Mouse (Mus musculus) thymus, adult 2 months (tissue): Measurements from ENCODE around the gene Fam222a. TPM values are rescaled to one million over a fixed set of nuclear protein-coding genes. Genes with fewer than 3 reads are reported as not detected.

Source experiments
- DNase-seq: peaks from one replicate; pipeline ENCODE4 v3.0.0; 2021
- H3K27ac ChIP-seq: fragments of 200-500 bp; 2 replicates; pipeline ENCODE4 v1.5.1; 2012; ENCODE audit warnings: low read length, control low read depth; ENCODE audit not compliant: control insufficient read depth, insufficient read depth
- H3K27me3 ChIP-seq: fragments of 200-500 bp; 2 replicates; pipeline ENCODE4 v1.6.1; 2012; ENCODE audit warnings: mild to moderate bottlenecking, low read length, moderate library complexity, mixed read lengths; ENCODE audit not compliant: control insufficient read depth, insufficient read depth
- H3K36me3 ChIP-seq: fragments of 200-500 bp; 2 replicates; pipeline ENCODE4 v1.6.1; 2012; ENCODE audit warnings: mild to moderate bottlenecking, low read length, moderate library complexity; ENCODE audit not compliant: control insufficient read depth, insufficient read depth
- H3K4me1 ChIP-seq: fragments of 200-500 bp; replicated peaks from 2 replicates; pipeline ENCODE4 v1.6.1; 2012; ENCODE audit warnings: low read length; ENCODE audit not compliant: control insufficient read depth, insufficient read depth
- H3K4me3 ChIP-seq: fragments of 200-500 bp; 2 replicates; pipeline ENCODE4 v1.5.1; 2012; ENCODE audit warnings: mild to moderate bottlenecking, low read length, control low read depth, moderate library complexity; ENCODE audit not compliant: control insufficient read depth, insufficient read depth
- CTCF ChIP-seq: fragments of 200-500 bp; IDR thresholded peaks from 2 replicates; pipeline ENCODE4 v1.5.1; 2012; ENCODE audit warnings: mild to moderate bottlenecking, control low read depth, low read length, moderate library complexity, borderline replicate concordance; ENCODE audit not compliant: control insufficient read depth, poor library complexity, insufficient read depth; ENCODE audit errors: extremely low read depth
- POLR2A ChIP-seq: fragments of 200-500 bp; IDR thresholded peaks from 2 replicates; pipeline ENCODE4 v1.6.1; 2012; ENCODE audit warnings: mild to moderate bottlenecking, low read length, control low read depth, moderate library complexity; ENCODE audit not compliant: control insufficient read depth, poor library complexity, insufficient read depth; ENCODE audit errors: extremely low read depth
- WGBS: fragments of 180-500 bp; shearing (Covaris S2); methylation state at CpG from one replicate; pipeline ENCODE4 v1.1.7; 2018; 5-methylcytosine and 5-hydroxymethylcytosine counted together
- polyA plus RNA-seq: library from polyadenylated mRNA; depleted of rRNA; stranded (reverse); fragments of >200 nt; gene quantifications from 2 replicates; pipeline ENCODE4 v1.2.3, GENCODE M21; 2012

The Fam222a gene
- polyA plus RNA-seq, 1 experiment, result 15.3 TPM

GRCm38 (mm10) chr5:114556109-114556508 lies 11.7 kb upstream of the Fam222a start:
- H3K4me1 ChIP-seq, result peaks cover 14% of the 10 kb centered on the region
- 31% methylated on average over 11 of the region's 11 CpGs for WGBS
- TF ChIP-seq CTCF (no peak), POLR2A (no peak)
- H3K27me3 ChIP-seq, result no peaks in the 10 kb centered on the region
- no peak overlapping the region for H3K27ac ChIP-seq
- no peaks in the 10 kb centered on the region for H3K36me3 ChIP-seq
- no peak for DNase-seq
- no peak overlapping the region for H3K4me3 ChIP-seq

DNA sequence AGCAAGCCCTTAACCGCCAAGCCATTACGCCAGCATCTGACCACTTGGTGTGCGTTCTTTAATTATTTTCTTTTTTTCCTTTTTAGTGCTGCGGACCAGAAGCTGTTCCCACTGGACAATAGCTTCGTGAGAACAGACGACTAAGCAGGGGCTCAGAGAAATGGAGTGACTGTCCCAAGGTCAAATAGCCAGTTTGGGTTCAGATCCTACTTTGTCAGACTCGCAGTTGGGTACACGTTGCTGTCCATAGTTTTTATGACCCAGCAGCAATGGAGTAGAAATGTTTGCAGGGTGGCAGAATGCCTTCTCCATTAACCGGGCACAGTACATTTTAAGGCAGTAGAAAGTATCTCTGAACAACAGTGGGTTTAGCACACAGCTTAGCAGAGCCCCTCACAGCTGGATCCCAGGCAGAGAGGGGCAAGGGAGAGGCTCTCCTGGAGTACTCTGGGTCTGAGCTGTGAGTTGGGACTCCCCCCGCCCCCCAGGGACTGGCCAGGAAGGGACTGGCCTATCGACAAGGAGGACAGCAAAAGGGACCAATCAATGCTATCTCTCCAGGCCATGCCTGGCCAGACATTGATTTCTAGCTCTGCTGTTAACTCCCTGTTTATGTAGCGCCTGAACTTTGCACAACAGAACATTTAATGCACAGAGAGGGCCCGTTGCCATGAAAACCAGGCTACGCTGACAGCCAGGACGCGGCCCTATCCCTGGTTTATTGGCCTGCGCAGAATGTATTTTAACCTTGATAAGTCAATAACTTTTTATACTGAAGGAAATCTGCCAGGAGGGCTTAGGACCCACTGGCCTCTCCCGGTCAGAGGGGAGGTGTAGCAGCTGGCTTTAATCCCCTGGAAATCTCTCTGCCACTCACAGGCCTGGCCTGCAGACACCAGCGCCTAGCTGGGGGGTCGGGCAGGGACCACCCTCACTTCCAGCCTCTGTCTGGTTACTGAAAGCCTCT lies 9.8 kb upstream of the Fam222a start:
- no peak for DNase-seq
- 94% methylated on average over 20 of the region's 20 CpGs for WGBS
- H3K4me3 ChIP-seq, result no peak overlapping the region

DNA sequence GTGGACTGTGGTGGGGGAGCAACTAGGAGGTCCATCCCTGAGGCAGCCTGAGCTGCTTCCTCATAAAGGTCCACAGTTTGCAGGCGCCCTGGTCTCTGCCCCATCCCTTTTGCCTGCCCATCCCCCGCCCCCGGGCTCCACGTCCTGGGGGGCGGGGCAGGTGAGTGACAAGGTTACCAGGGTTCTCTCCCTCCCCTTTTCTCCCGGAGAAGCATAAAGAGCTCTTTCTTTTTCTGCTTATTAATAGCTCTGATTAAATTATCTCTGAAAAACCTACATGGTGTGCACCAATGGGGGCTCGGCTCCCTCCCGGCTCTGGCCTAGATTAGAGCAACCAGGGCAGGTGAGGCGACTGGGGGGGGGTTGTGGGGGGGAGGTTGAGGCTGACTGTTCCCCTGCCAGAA lies 7.3 kb upstream of the Fam222a start:
- WGBS, result 17% methylated on average over 9 of the region's 9 CpGs
- no peaks in the 10 kb centered on the region for H3K27me3 ChIP-seq
- no peaks in the 10 kb centered on the region for H3K36me3 ChIP-seq

More for the DNA sequence above, 9.8 kb upstream of the Fam222a start:
- no peaks in the 10 kb centered on the region for H3K36me3 ChIP-seq
- no peak overlapping the region for H3K27ac ChIP-seq
- H3K27me3 ChIP-seq, result no peaks in the 10 kb centered on the region
- H3K4me1 ChIP-seq, result peaks cover 10% of the 10 kb centered on the region
- no peak for TF ChIP-seq CTCF
- no peak for TF ChIP-seq POLR2A

GRCm38 (mm10) chr5:114560965-114561364 lies 6.9 kb upstream of the Fam222a start:
- TF ChIP-seq CTCF, result no peak
- TF ChIP-seq POLR2A, result no peak
- Histone ChIP-seq H3K27ac (no peak overlapping the region), H3K4me3 (no peak overlapping the region), H3K27me3 (no peaks in the 10 kb centered on the region), H3K4me1 (peaks cover 10% of the 10 kb centered on the region), H3K36me3 (no peaks in the 10 kb centered on the region)
- 86% methylated on average over 5 of the region's 5 CpGs for WGBS
- no peak for DNase-seq

More for the DNA sequence above, 7.3 kb upstream of the Fam222a start:
- DNase-seq, result no peak
- TF ChIP-seq CTCF (no peak), POLR2A (no peak)
- Histone ChIP-seq H3K4me1 (peaks cover 10% of the 10 kb centered on the region), H3K4me3 (no peak overlapping the region), H3K27ac (no peak overlapping the region)

GRCm38 (mm10) chr5:114563994-114564393 lies 3.8 kb upstream of the Fam222a start:
- H3K27ac ChIP-seq, result no peak overlapping the region
- no peaks in the 10 kb centered on the region for H3K36me3 ChIP-seq
- no peak for DNase-seq
- WGBS, result 100% methylated on average over 7 of the region's 7 CpGs
- peaks cover 15% of the 10 kb centered on the region for H3K4me1 ChIP-seq
- H3K27me3 ChIP-seq, result no peaks in the 10 kb centered on the region
- TF ChIP-seq CTCF, result no peak
- H3K4me3 ChIP-seq, result no peak overlapping the region

DNA sequence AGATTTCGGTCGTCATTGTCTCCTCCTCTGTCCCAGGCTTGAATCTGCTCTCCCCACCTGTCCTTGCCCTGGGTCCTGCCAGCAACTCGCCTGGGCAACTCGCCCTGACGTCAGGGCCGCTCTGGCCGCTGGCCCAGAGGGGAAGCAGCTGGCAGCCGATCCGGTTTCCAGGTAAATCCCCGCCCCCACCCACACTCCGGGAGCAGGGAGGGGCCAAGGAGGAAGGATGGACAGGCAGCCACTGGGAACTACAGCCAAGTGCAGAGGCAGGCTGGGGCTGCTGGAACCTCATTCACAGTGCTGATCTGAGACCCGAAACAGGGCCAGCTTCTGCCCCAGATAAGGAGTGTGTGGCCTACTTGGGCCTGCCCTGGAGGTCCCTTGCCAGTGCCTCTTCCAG lies 2.5 kb upstream of the Fam222a start:
- 31% methylated on average over 12 of the region's 12 CpGs for WGBS
- Histone ChIP-seq H3K4me3 (no peak overlapping the region), H3K4me1 (peaks cover 27% of the 10 kb centered on the region), H3K36me3 (no peaks in the 10 kb centered on the region), H3K27ac (no peak overlapping the region), H3K27me3 (no peaks in the 10 kb centered on the region)
- TF ChIP-seq POLR2A, result no peak
- no peak for TF ChIP-seq CTCF
- no peak for DNase-seq
